Mouse (Mus musculus): ENCODE measurements at regions not wholly inside any gene's neighbourhood (a gene's known extent, or its start where the extent isn't known, plus 50 kb on each side); places are given as distances from the start of the nearest gene placed in this dataset.

DNA sequence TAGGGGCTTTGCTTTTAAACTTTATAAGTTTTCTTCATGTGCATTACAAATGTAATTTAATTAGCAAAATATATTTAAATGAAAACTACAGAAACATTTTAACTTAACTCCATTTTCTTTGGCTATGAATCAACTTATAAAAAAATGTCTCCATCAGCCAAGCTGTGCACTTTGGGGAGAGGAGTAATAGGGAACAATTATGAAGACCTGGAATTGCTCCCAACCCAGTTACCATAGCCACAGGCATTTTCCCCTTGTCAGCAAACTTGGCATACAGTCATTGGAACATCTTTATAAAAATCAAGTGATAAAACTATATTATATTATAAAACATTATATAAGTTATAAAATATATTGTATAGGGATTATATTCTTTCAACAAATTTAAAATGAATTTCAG lies 65.0 kb downstream of the Atxn7l3b start:
- DNase-seq (ENCODE audit: low spot score) = no peak

DNA sequence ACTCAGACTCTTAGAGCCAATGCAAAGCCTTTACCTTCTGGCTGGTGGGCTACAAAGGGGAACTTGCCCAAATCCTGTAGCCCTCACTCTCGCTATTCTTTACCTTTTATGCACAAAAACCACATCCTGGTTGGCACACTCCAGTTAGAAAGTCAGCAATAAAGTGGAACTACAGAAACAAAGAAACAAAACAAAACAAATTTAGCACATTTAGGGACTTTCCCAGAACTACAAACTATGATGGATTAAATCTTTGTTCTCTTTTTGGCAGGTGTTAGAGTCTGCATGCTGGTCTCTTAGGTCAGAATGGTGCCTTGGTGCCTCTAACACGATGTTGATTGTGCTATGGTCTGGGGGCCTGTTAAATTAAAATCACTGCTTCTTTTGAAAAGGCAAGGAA lies 65.4 kb downstream of the Atxn7l3b start:
- DNase-seq (ENCODE audit: low spot score) = no peak

DNA sequence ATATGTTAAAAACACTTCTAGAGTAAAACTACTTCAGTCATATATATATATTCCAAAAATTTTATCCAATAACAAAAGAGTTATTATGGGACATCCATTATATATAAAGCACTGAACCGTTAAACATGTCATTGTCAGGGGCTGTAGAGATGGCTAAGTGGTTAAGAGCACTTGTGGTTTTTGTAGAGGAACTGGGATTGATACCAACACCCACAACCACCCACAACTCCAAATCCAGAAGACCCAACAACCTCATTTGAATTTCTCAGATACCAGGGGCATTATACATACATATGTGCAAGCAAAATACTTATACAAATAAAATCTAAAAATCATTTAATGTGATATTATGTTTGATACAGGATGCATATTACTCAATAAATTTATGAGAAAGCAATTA lies 76.8 kb downstream of the Atxn7l3b start:
- no peak for DNase-seq (ENCODE audit: low spot score)

- peak; percentile 21 for DNase-seq (ENCODE audit: low spot score)
Observed at GRCm38 (mm10) chr10:112846225-112846624, 82.6 kb downstream of the Atxn7l3b start.

DNA sequence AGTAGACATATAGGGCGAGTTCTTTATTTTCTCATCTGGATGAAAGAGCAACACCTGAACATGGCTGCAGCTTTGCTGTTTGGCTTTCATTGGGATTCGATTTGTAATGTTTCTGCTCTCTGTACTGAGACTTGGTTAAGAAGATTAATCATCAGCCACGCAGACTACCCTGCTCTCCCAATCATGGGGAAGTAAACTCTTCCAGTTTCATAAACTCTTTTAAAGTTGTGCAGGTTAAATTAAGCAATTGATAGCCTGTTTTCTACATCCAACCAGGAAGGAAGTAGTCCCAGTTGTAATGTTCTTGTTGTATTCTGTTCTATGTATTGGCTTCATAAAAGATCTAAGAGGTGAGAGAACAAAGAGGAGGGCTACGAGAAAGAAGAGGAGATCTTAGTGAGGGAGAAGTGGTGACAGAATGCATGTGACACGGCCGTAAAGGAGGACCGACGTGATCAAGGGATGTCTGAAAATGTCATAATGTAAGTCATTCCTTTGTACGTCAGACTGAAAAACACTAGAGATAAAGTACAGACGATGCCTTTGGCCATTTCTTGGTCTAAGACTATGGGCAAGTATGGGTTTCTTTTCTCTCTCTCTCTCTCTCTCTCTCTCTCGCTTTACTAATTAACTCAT lies 91.3 kb downstream of the Atxn7l3b start:
- no peak for DNase-seq (ENCODE audit: low spot score)

GRCm38 (mm10) chr10:112835970-112836369 lies 92.8 kb downstream of the Atxn7l3b start:
- DNase-seq (ENCODE audit: low spot score) = no peak

DNA sequence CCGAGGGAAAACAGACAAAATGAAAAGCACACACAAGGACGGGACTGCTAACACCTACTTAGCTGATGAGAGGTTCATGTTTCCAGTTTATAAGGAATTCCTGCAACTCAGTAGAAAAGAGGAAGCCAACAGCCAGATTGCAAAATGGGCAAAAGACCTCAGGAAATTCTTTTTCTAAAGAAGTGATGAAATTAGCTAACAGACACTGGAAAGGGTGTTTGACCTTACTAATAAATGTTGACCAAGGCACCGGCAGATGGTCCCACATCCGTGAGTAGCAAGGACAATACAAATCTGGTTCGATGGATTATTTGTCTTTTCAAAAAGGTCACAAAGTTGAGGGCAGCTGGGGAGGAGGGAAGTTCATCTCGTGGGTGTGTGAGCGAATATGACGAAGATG lies 93.3 kb downstream of the Atxn7l3b start:
- DNase-seq (ENCODE audit: low spot score) = no peak

- peak; percentile 18 for DNase-seq (ENCODE audit: low spot score)
Observed at GRCm38 (mm10) chr10:112810181-112810580, 118.6 kb downstream of the Atxn7l3b start.

GRCm38 (mm10) chr10:112803557-112803956 lies 125.2 kb downstream of the Atxn7l3b start:
- peak; percentile 63 for DNase-seq (ENCODE audit: low spot score)

- peak; percentile 84 for DNase-seq (ENCODE audit: low spot score)
Observed at GRCm38 (mm10) chr10:112801560-112801959, 127.2 kb downstream of the Atxn7l3b start.

DNA sequence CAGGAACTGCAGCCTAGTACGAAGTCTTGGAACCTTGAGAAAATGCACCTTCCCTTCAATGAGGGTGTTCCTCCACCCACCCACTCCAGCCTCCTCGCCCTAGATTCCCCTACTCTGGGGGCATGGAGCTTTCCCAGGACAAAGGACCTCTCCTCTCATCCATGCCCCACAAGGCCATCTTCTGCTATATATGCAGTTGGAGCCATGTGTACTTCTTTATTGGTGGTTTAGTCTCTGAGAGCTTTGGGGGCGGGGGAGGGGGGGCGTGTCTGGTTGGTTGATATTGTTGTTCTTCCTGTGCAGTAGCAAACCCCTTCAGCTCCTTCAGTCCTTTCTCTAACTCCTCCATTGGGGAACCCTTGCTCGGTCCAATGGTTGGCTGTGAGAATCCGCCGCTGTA lies 130.2 kb downstream of the Atxn7l3b start:
- no peak for DNase-seq (ENCODE audit: low spot score)

DNA sequence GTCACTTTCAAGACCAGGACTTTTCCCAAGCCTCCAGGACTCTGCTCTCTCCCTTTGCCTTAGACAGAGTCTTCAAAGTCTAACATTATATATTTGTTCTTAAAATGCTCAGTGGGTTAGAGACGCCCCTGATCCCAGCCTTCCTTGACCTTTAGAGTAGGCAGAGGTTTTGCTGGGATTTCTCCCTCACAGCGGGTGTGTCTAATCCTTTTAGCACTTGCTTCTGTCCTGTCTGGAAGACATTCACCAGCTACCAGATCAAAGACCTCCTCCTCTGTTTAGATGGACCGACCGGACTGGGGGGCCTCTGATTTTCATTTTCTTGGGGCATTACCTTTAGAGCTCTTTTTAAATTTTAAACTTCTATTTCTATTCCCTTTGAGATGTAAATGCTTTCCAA lies 130.7 kb downstream of the Atxn7l3b start:
- no peak for DNase-seq (ENCODE audit: low spot score)

GRCm38 (mm10) chr10:112795938-112796337 lies 132.9 kb downstream of the Atxn7l3b start:
- no peak for DNase-seq (ENCODE audit: low spot score)

DNA sequence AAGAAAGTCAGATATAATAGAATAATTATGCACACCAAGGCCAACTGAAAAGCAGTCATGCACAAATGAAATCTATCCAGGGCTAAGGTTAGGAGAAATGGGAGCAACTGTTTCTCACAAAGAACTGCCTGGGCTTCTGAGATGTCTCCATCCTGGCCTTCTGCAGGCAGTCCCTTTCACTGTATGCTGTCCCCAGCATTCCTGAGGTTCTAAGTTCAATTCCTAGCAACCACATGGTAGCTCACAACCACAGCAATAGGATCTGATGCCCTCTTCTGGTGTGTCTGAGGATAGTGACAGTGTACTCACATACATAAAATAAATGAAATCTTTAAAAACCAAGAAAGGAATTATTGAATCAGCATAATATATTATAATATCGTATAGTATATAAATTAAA lies 133.3 kb downstream of the Atxn7l3b start:
- DNase-seq (ENCODE audit: low spot score) = no peak

DNA sequence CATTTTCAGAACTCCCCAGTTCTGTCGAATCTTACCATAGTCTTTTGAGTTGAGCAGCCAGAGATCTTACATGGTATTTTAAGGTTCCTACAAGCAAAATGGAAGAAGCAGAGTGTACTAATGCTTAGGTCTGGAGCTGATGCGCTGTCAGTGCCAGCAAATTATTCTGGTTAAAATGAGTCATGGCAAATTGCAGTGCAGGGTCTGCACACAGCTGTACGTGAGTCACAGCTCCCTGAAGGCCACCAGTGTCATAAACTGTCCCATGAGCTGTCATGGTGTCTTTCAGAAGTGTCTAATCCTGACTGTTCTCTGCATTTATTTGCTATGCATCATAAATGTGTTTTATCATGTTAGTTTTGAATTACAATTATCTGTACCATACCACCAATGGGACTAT lies 140.6 kb downstream of the Atxn7l3b start:
- DNase-seq (ENCODE audit: low spot score) = no peak

- no peak for DNase-seq (ENCODE audit: low spot score)
Observed at GRCm38 (mm10) chr10:112774262-112774661, 154.5 kb downstream of the Atxn7l3b start.

DNA sequence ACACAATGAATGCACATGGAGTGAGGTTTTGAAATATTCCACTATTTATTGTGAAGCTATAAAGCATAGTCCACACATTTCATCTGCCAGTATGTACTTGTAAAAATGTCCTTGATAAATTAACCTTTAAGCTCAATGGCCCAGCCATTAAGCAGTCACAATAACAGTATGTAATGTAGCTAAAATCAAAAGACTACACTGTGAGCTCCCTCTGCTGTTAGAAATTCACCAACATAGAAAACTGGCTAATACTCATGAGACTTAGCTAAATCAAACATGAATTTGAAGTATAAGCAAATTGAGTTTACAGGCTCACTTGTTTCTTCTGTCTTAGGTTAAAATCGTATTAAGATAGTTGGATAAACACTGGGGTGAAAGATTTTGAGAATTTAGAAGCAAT lies 182.1 kb downstream of the Atxn7l3b start:
- DNase-seq (ENCODE audit: low spot score) = peak; percentile 67

DNA sequence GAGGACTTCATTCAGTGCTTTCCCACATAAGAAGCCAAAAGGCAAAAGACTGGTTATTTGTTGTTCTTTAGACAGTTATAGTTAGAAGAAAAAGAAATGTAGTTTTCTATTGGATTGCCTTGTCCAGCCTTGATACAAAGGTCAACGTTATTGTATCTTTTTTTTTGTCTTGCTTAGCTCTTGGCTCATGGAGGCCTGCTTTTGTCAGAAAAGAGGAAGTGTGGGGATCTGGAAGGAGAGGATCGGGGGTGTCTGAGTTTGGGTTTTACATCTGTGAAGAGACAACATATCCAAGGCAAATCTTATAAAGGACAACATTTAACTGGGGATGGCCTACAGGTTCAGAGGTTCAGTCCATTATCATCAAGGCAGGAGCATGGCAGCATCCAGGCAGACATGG lies 185.3 kb downstream of the Atxn7l3b start:
- DNase-seq (ENCODE audit: low spot score) = no peak

DNA sequence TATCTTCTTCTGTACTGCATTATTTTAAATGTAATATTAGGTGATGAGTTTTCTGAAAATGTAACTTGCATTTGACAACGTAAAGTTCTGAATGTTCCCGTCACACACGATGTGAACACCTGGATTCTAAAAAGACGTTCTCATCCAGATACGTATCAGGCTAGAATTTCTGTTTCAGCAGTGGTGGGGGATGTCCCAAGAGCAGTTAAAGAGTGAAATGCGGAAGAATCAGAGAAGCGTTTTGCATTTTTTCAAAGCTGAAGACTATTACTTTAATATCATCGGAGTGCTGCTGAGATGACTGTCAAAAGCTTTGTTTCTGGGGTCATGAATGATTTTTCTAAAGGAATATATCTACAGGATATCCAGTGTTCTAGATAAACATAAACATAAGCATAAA lies 186.7 kb downstream of the Atxn7l3b start:
- DNase-seq (ENCODE audit: low spot score) = no peak
